Mouse (Mus musculus) MEL (cell line): ENCODE measurements around the gene Dglucy.

Source experiments
- BHLHE40 ChIP-seq: IDR thresholded peaks from 2 replicates; pipeline ENCODE4 v1.6.1; 2012; ENCODE audit warnings: low read depth, mild to moderate bottlenecking, inconsistent platforms, low read length, improper control_type of control experiment, borderline replicate concordance
- CTCF ChIP-seq, 3 experiments: IDR thresholded peaks in 2 of 3; conservative IDR thresholded peaks in 1 of 3; 2 replicates each; pipeline ENCODE4 v1.5.1; 2011 to 2012; ENCODE audit warnings: low read length in 3 of 3, low read depth in 2 of 3, mild to moderate bottlenecking in 2 of 3, improper control_type of control experiment in 1 of 3, inconsistent platforms in 1 of 3, mixed read lengths in 1 of 3, moderate library complexity in 1 of 3; ENCODE audit not compliant: control insufficient read depth in 1 of 3, insufficient read depth in 1 of 3, poor library complexity in 1 of 3, severe bottlenecking in 1 of 3
- ETS1 ChIP-seq: IDR thresholded peaks from 2 replicates; pipeline ENCODE4 v1.6.1; 2012; ENCODE audit warnings: low read depth, mild to moderate bottlenecking, inconsistent platforms, low read length, improper control_type of control experiment, moderate library complexity
- JUND ChIP-seq: IDR thresholded peaks from 2 replicates; pipeline ENCODE4 v1.6.1; 2011; ENCODE audit warnings: low read depth, mild to moderate bottlenecking, improper control_type of control experiment, low read length
- MAX ChIP-seq: IDR thresholded peaks from 2 replicates; pipeline ENCODE4 v1.6.1; 2011; ENCODE audit warnings: low read length, improper control_type of control experiment
- MAZ ChIP-seq: IDR thresholded peaks from 2 replicates; pipeline ENCODE4 v1.6.1; 2012; ENCODE audit warnings: low read depth, mild to moderate bottlenecking, inconsistent platforms, low read length, improper control_type of control experiment
- POLR2A ChIP-seq, 2 experiments: IDR thresholded peaks; 2 replicates each; pipeline ENCODE4 v1.6.1; 2011 to 2012; ENCODE audit warnings: low read length in 2 of 2, mild to moderate bottlenecking in 2 of 2, control low read depth in 1 of 2, improper control_type of control experiment in 1 of 2, low read depth in 1 of 2, moderate library complexity in 1 of 2; ENCODE audit not compliant: control insufficient read depth in 1 of 2, insufficient read depth in 1 of 2, poor library complexity in 1 of 2
- SIN3A ChIP-seq: IDR thresholded peaks from 2 replicates; pipeline ENCODE4 v1.6.1; 2012; ENCODE audit warnings: low read length, improper control_type of control experiment, inconsistent platforms

GRCm38 (mm10) chr12:100735156-100735555 lies 43.7 kb upstream of the Dglucy start:
- TF ChIP-seq CTCF (IDR thresholded peaks at IDR 0.05 in 2 of 3, conservative IDR thresholded peaks at IDR 0.05 in 1 of 3; ENCODE audit: control insufficient read depth in 1 of 3, insufficient read depth in 1 of 3, low read depth in 2 of 3, low read length in 3 of 3, poor library complexity in 1 of 3, severe bottlenecking in 1 of 3) (no peak), BHLHE40 (no peak), JUND (no peak), MAX (no peak), SIN3A (no peak), ETS1 (no peak), POLR2A (IDR thresholded peaks at IDR 0.05; ENCODE audit: control insufficient read depth in 1 of 2, insufficient read depth in 1 of 2, low read depth in 1 of 2, low read length in 2 of 2, poor library complexity in 1 of 2) (no peak), MAZ (no peak)
